Mouse (Mus musculus) embryonic facial prominence, embryonic 11.5 days (tissue): Measurements from ENCODE around the gene Srgap1. TPM values are rescaled to one million over a fixed set of nuclear protein-coding genes. Genes with fewer than 3 reads are reported as not detected.

Experiments
- ATAC-seq: fragments of 200-750 bp; cut with Nextera tagmentation; replicated peaks from 2 replicates; pipeline ENCODE4 v1.8.0; 2017; ENCODE audit warnings: low read depth; ENCODE audit not compliant: insufficient number of reproducible peaks, low FRiP score, low TSS enrichment
- DNase-seq: peaks from one replicate; pipeline ENCODE4 v3.0.0-alpha.2; 2015; ENCODE audit warnings: low spot score
- H3K27ac ChIP-seq: fragments of 300-500 bp; sonication (generic); replicated peaks from 2 replicates; pipeline ENCODE4 v1.5.1; 2014; ENCODE audit warnings: mild to moderate bottlenecking, low read depth, low read length, control low read depth
- H3K27me3 ChIP-seq: fragments of 300-500 bp; sonication (generic); 2 replicates; pipeline ENCODE4 v1.6.1; 2014; ENCODE audit warnings: mild to moderate bottlenecking, low read length, moderate library complexity, mixed read lengths; ENCODE audit not compliant: control insufficient read depth, insufficient read depth
- H3K36me3 ChIP-seq: fragments of 300-500 bp; sonication (generic); replicated peaks from 2 replicates; pipeline ENCODE4 v1.6.1; 2014; ENCODE audit warnings: low read depth, mild to moderate bottlenecking, low read length, moderate library complexity, mixed read lengths; ENCODE audit not compliant: control insufficient read depth, insufficient read depth
- H3K4me1 ChIP-seq: fragments of 300-500 bp; sonication (generic); 2 replicates; pipeline ENCODE4 v1.6.1; 2014; ENCODE audit warnings: low read length, mixed read lengths; ENCODE audit not compliant: control insufficient read depth, insufficient read depth
- H3K4me2 ChIP-seq: fragments of 300-500 bp; sonication (generic); 2 replicates; pipeline ENCODE4 v1.6.1; 2014; ENCODE audit warnings: low read depth, mild to moderate bottlenecking, control low read depth, low read length, moderate library complexity
- H3K4me3 ChIP-seq: fragments of 300-500 bp; sonication (generic); 2 replicates; pipeline ENCODE4 v1.5.1; 2014; ENCODE audit warnings: low read depth, low read length, control low read depth
- H3K9ac ChIP-seq: fragments of 300-500 bp; sonication (generic); replicated peaks from 2 replicates; pipeline ENCODE4 v1.6.1; 2014; ENCODE audit warnings: mild to moderate bottlenecking, control low read depth, low read length
- H3K9me3 ChIP-seq: fragments of 300-500 bp; sonication (generic); replicated peaks from 2 replicates; pipeline ENCODE4 v1.6.1; 2016; ENCODE audit warnings: mild to moderate bottlenecking, low read length, inconsistent platforms, mixed read lengths; ENCODE audit not compliant: control insufficient read depth
- WGBS: fragments of 180-500 bp; shearing (Covaris S2); extraction: QIAGEN DNeasy Blood & Tissue Kit; methylation state at CpG from one replicate; pipeline ENCODE4 v1.1.7; 2014; 5-methylcytosine and 5-hydroxymethylcytosine counted together
- polyA plus RNA-seq: library from polyadenylated mRNA; unstranded; fragments of >200 nt; fragmentation: Nextera tagmentation; extraction: Ambion mirVana; gene quantifications from 2 replicates; pipeline ENCODE4 v1.2.1, GENCODE M21; 2014

The Srgap1 gene
- polyA plus RNA-seq, 1 experiment from 2014 or later, result 8.8 TPM

- Histone ChIP-seq H3K9ac (no peak overlapping the region), H3K4me1 (no peaks in the 10 kb centered on the region), H3K36me3 (no peaks in the 10 kb centered on the region), H3K27ac (no peak overlapping the region), H3K27me3 (no peaks in the 10 kb centered on the region), H3K4me3 (no peak overlapping the region), H3K9me3 (no peaks in the 10 kb centered on the region), H3K4me2 (no peak overlapping the region)
- ATAC-seq, result no peak
- WGBS, result 76% methylated on average over 29 of the region's 29 CpGs
- DNase-seq, result no peak
Observed at GRCm38 (mm10) chr10:121830335-121831307, 216.5 kb downstream of the Srgap1 start.

- Histone ChIP-seq H3K4me2 (no peak overlapping the region), H3K9ac (no peak overlapping the region), H3K36me3 (no peaks in the 10 kb centered on the region), H3K27ac (no peak overlapping the region), H3K4me1 (no peaks in the 10 kb centered on the region), H3K27me3 (no peaks in the 10 kb centered on the region), H3K9me3 (no peaks in the 10 kb centered on the region), H3K4me3 (no peak overlapping the region)
- no peak for DNase-seq
- 91% methylated on average over 5 of the region's 5 CpGs for WGBS
- ATAC-seq, result no peak
Observed at GRCm38 (mm10) chr10:121829800-121830303, 217.3 kb downstream of the Srgap1 start.

- H3K4me3 ChIP-seq, result no peak overlapping the region
- H3K4me1 ChIP-seq, result no peaks in the 10 kb centered on the region
- H3K9me3 ChIP-seq, result no peaks in the 10 kb centered on the region
- no peak overlapping the region for H3K9ac ChIP-seq
- no peak for DNase-seq
- H3K27me3 ChIP-seq, result no peaks in the 10 kb centered on the region
- H3K4me2 ChIP-seq, result no peak overlapping the region
- H3K27ac ChIP-seq, result no peak overlapping the region
- no peaks in the 10 kb centered on the region for H3K36me3 ChIP-seq
- no peak for ATAC-seq
- 36% methylated on average over 6 of the region's 6 CpGs for WGBS
Observed at GRCm38 (mm10) chr10:121829034-121829433, 218.1 kb downstream of the Srgap1 start.

- 51% methylated on average over 5 of the region's 5 CpGs for WGBS
- Histone ChIP-seq H3K27ac (no peak overlapping the region), H3K9ac (no peak overlapping the region), H3K4me2 (no peak overlapping the region), H3K4me3 (no peak overlapping the region), H3K9me3 (no peaks in the 10 kb centered on the region), H3K27me3 (no peaks in the 10 kb centered on the region), H3K36me3 (no peaks in the 10 kb centered on the region), H3K4me1 (no peaks in the 10 kb centered on the region)
- no peak for DNase-seq
- ATAC-seq, result no peak
Observed at GRCm38 (mm10) chr10:121822674-121823073, 224.4 kb downstream of the Srgap1 start.

DNA sequence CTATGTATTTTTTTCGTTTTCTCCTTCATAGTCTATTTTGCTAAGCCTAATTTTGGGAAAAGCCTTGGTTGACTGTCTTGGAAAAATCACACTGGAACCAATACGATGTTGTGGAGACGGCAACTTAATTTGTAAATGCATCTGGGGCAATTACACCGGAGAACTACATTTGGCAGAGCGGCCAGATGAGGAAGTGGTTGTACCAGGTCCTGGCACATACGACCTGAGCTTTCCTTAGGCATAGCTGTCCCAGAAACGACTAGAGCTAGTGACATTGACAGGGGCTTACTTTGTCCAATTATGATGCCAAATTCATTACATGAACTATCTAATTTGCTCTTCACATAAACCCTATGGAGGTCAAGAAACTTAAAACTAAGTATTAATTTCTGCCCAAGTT lies 226.3 kb downstream of the Srgap1 start:
- Histone ChIP-seq H3K4me2 (no peak overlapping the region), H3K27ac (no peak overlapping the region), H3K4me3 (no peak overlapping the region), H3K27me3 (no peaks in the 10 kb centered on the region), H3K4me1 (no peaks in the 10 kb centered on the region), H3K9ac (no peak overlapping the region), H3K9me3 (no peaks in the 10 kb centered on the region), H3K36me3 (no peaks in the 10 kb centered on the region)
- ATAC-seq, result no peak
- WGBS, result 79% methylated on average over 7 of the region's 7 CpGs
- DNase-seq, result no peak

- no peak overlapping the region for H3K27ac ChIP-seq
- no peak overlapping the region for H3K4me2 ChIP-seq
- no peak overlapping the region for H3K4me3 ChIP-seq
- H3K4me1 ChIP-seq, result no peaks in the 10 kb centered on the region
- H3K36me3 ChIP-seq, result no peaks in the 10 kb centered on the region
- WGBS, result 60% methylated on average over 7 of the region's 7 CpGs
- DNase-seq (no peak), ATAC-seq (peak; percentile 59; the same call in 1 of the 2 replicates)
- H3K9me3 ChIP-seq, result no peaks in the 10 kb centered on the region
- no peak overlapping the region for H3K9ac ChIP-seq
- H3K27me3 ChIP-seq, result no peaks in the 10 kb centered on the region
Observed at GRCm38 (mm10) chr10:121817983-121818382, 229.1 kb downstream of the Srgap1 start.

DNA sequence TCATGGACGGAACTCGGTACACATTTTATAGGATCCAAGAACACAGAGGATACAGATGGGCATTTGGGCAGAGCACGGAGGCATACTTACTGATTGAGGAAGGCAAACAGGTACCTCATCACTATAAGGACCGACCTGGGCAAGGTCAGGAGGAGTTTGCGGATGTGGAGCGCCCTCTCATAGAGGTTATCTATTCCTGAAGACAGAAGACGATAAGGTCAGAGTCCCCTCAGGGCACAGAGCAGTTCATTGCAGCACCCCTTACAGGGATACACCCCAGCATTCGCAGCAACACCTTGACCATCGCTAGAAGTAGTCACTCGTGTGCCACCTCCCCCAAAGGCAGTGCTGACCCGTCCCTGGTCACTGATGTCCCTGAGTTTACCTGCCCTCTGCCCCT lies 239.3 kb downstream of the Srgap1 start:
- Histone ChIP-seq H3K4me2 (no peak overlapping the region), H3K4me3 (no peak overlapping the region), H3K36me3 (peaks cover 2% of the 10 kb centered on the region), H3K9ac (no peak overlapping the region), H3K9me3 (no peaks in the 10 kb centered on the region), H3K4me1 (no peaks in the 10 kb centered on the region), H3K27ac (no peak overlapping the region), H3K27me3 (no peaks in the 10 kb centered on the region)
- 85% methylated on average over 11 of the region's 11 CpGs for WGBS
- ATAC-seq, result no peak
- no peak for DNase-seq

GRCm38 (mm10) chr10:121806806-121807205 lies 240.3 kb downstream of the Srgap1 start:
- H3K27ac ChIP-seq, result no peak overlapping the region
- ATAC-seq (no peak), DNase-seq (no peak)
- WGBS, result 75% methylated on average over 11 of the region's 11 CpGs
- H3K9me3 ChIP-seq, result no peaks in the 10 kb centered on the region
- H3K4me1 ChIP-seq, result no peaks in the 10 kb centered on the region
- H3K27me3 ChIP-seq, result no peaks in the 10 kb centered on the region
- no peak overlapping the region for H3K9ac ChIP-seq
- H3K36me3 ChIP-seq, result peaks cover 2% of the 10 kb centered on the region
- H3K4me2 ChIP-seq, result no peak overlapping the region
- H3K4me3 ChIP-seq, result no peak overlapping the region
